Mouse (Mus musculus) heart, adult 2 months (tissue): ENCODE measurements around the gene Lamtor4. TPM values are rescaled to one million over a fixed set of nuclear protein-coding genes. Genes with fewer than 3 reads are reported as not detected.

Source experiments
- DNase-seq, 2 experiments: peaks; one replicate each; pipeline ENCODE4 v3.0.0; 2021
- H3K27ac ChIP-seq: fragments of 200-600 bp; 2 replicates; pipeline ENCODE4 v1.8.1; 2022
- H3K27me3 ChIP-seq: fragments of 200-500 bp; 2 replicates; pipeline ENCODE4 v1.6.1; 2012; ENCODE audit warnings: mild to moderate bottlenecking, low read length, inconsistent platforms, mixed read lengths; ENCODE audit not compliant: control insufficient read depth, insufficient read depth
- H3K36me3 ChIP-seq: fragments of 200-500 bp; 2 replicates; pipeline ENCODE4 v1.6.1; 2012; ENCODE audit warnings: low read length, inconsistent platforms; ENCODE audit not compliant: control insufficient read depth, insufficient read depth
- H3K4me1 ChIP-seq: fragments of 200-500 bp; 2 replicates; pipeline ENCODE4 v1.6.1; 2011; ENCODE audit warnings: low read length; ENCODE audit not compliant: control insufficient read depth, insufficient read depth
- H3K4me3 ChIP-seq: fragments of 200-600 bp; 2 replicates; pipeline ENCODE4 v1.8.1; 2022
- H3K79me2 ChIP-seq: fragments of 200-500 bp; replicated peaks from 2 replicates; pipeline ENCODE4 v1.6.1; 2012; ENCODE audit warnings: mild to moderate bottlenecking, inconsistent platforms, low read length, moderate library complexity, mixed read lengths; ENCODE audit not compliant: control insufficient read depth, insufficient read depth
- H3K9ac ChIP-seq: fragments of 200-500 bp; 2 replicates; pipeline ENCODE4 v1.6.1; 2012; ENCODE audit warnings: low read depth, mild to moderate bottlenecking, control low read depth, inconsistent platforms, low read length, mixed read lengths
- CTCF ChIP-seq: fragments of 200-600 bp; IDR thresholded peaks from 2 replicates; pipeline ENCODE4 v1.8.1; 2022; ENCODE audit warnings: antibody characterized with exemption, mild to moderate bottlenecking, moderate library complexity
- EP300 ChIP-seq: fragments of 200-500 bp; IDR thresholded peaks from 2 replicates; pipeline ENCODE4 v1.6.1; 2011; ENCODE audit warnings: low read depth, low read length, control low read depth; ENCODE audit not compliant: insufficient read depth
- POLR2A ChIP-seq: fragments of 200-500 bp; IDR thresholded peaks from 2 replicates; pipeline ENCODE4 v1.6.1; 2011; ENCODE audit warnings: mild to moderate bottlenecking, low read depth, low read length, control low read depth; ENCODE audit not compliant: insufficient read depth
- WGBS: fragments of 180-500 bp; shearing (Covaris S2); methylation state at CpG from one replicate; pipeline ENCODE4 v1.1.7; 2018; 5-methylcytosine and 5-hydroxymethylcytosine counted together
- intact Hi-C: fragments of 180-260 bp; cut with DNase I; formaldehyde crosslinking; loops from one replicate; pipeline ENCODE4 v1.15.1; 2025
- polyA plus RNA-seq: library from polyadenylated mRNA; depleted of rRNA; stranded (reverse); fragments of >200 nt; gene quantifications from 2 replicates; pipeline ENCODE4 v1.2.3, GENCODE M21; 2012
- total RNA-seq, 2 experiments: library from RNA; stranded (reverse); gene quantifications; 2 replicates each; pipeline ENCODE4 v1.2.3; 2021

Gene Lamtor4
- total and polyA plus RNA-seq, 3 experiments, result 45.5 to 151 (median 54.3) TPM

- no peak overlapping the region for H3K27ac ChIP-seq
These were observed 1.8 kb downstream of the Lamtor4 start for GRCm38 (mm10) chr5:138256966-138257584.

GRCm38 (mm10) chr5:138257585-138257978, 2.3 kb downstream of the Lamtor4 start:
- Histone ChIP-seq H3K36me3 (no peaks in the 10 kb centered on the region), H3K4me1 (peaks cover 3% of the 10 kb centered on the region; the same call in 1 of the 2 replicates), H3K4me3 (no peak overlapping the region), H3K9ac (no peak overlapping the region), H3K79me2 (no peaks in the 10 kb centered on the region), H3K27ac (no peak overlapping the region), H3K27me3 (no peaks in the 10 kb centered on the region)
- intact Hi-C loops, result loop anchor here (5.0 kb wide), 1 partner anchor 65 kb away; the partner anchor contains the start of gene Mblac1
- no peak for DNase-seq
- 80% methylated on average over 4 of the region's 4 CpGs for WGBS
- TF ChIP-seq CTCF (no peak), POLR2A (no peak), EP300 (no peak)

More at GRCm38 (mm10) chr5:138256966-138257584, 1.8 kb downstream of the Lamtor4 start:
- no peak overlapping the region for H3K4me3 ChIP-seq
- DNase-seq, result peak in 1 of 2 experiments; percentile 34
- no peak for TF ChIP-seq POLR2A
- TF ChIP-seq EP300, result no peak
- TF ChIP-seq CTCF, result no peak
- H3K79me2 ChIP-seq, result no peaks in the 10 kb centered on the region
- WGBS, result 83% methylated on average over 10 of the region's 10 CpGs
- H3K27me3 ChIP-seq, result no peaks in the 10 kb centered on the region
- no peaks in the 10 kb centered on the region for H3K36me3 ChIP-seq
- no peak overlapping the region for H3K9ac ChIP-seq
- intact Hi-C loops, result loop anchor here (5.0 kb wide), 1 partner anchor 65 kb away; the partner anchor contains the start of gene Mblac1
- peaks cover 3% of the 10 kb centered on the region; the same call in 1 of the 2 replicates for H3K4me1 ChIP-seq

- TF ChIP-seq POLR2A (no peak), CTCF (no peak), EP300 (no peak)
- Histone ChIP-seq H3K27ac (no peak overlapping the region), H3K4me3 (no peak overlapping the region), H3K79me2 (no peaks in the 10 kb centered on the region), H3K4me1 (peaks cover 5% of the 10 kb centered on the region; the same call in 1 of the 2 replicates), H3K9ac (no peak overlapping the region), H3K27me3 (no peaks in the 10 kb centered on the region), H3K36me3 (no peaks in the 10 kb centered on the region)
- no peak for DNase-seq
- intact Hi-C loops, result loop anchor here (5.0 kb wide), 1 partner anchor 66 kb away; the partner anchor contains the start of gene Mblac1
- WGBS, result 88% methylated on average over 3 of the region's 3 CpGs
These were observed 2.8 kb downstream of the Lamtor4 start for GRCm38 (mm10) chr5:138258078-138258477.

- no peaks in the 10 kb centered on the region for H3K36me3 ChIP-seq
- no peaks in the 10 kb centered on the region for H3K79me2 ChIP-seq
- H3K27ac ChIP-seq, result no peak overlapping the region
- H3K4me3 ChIP-seq, result no peak overlapping the region
- no peak overlapping the region for H3K9ac ChIP-seq
- TF ChIP-seq POLR2A, result no peak
- no peak for TF ChIP-seq CTCF
- no peak for TF ChIP-seq EP300
- DNase-seq, result no peak
- 54% methylated on average over 6 of the region's 6 CpGs for WGBS
- H3K27me3 ChIP-seq, result no peaks in the 10 kb centered on the region
- intact Hi-C loops, result loop anchor here (5.0 kb wide), 1 partner anchor 66 kb away; the partner anchor contains the start of gene Mblac1
- peaks cover 6% of the 10 kb centered on the region; the same call in 1 of the 2 replicates for H3K4me1 ChIP-seq
These were observed 3.3 kb downstream of the Lamtor4 start for GRCm38 (mm10) chr5:138258542-138258941.

- peaks cover 6% of the 10 kb centered on the region; the same call in 1 of the 2 replicates for H3K4me1 ChIP-seq
- TF ChIP-seq POLR2A, result no peak
- no peak for TF ChIP-seq EP300
- TF ChIP-seq CTCF, result no peak
- peak in 1 of 2 experiments; percentile 12 for DNase-seq
- no peak overlapping the region for H3K9ac ChIP-seq
- H3K27me3 ChIP-seq, result no peaks in the 10 kb centered on the region
- 45% methylated on average over 7 of the region's 7 CpGs for WGBS
- no peaks in the 10 kb centered on the region for H3K79me2 ChIP-seq
- H3K27ac ChIP-seq, result no peak overlapping the region
- no peaks in the 10 kb centered on the region for H3K36me3 ChIP-seq
- no peak overlapping the region for H3K4me3 ChIP-seq
- intact Hi-C loops, result loop anchor here (5.0 kb wide), 1 partner anchor 67 kb away; the partner anchor contains the start of gene Mblac1
These were observed 3.7 kb downstream of the Lamtor4 start for GRCm38 (mm10) chr5:138258993-138259392.

GRCm38 (mm10) chr5:138260051-138260450, 4.8 kb downstream of the Lamtor4 start:
- Histone ChIP-seq H3K9ac (no peak overlapping the region), H3K27me3 (no peaks in the 10 kb centered on the region), H3K4me3 (no peak overlapping the region), H3K27ac (no peak overlapping the region), H3K36me3 (no peaks in the 10 kb centered on the region), H3K79me2 (no peaks in the 10 kb centered on the region), H3K4me1 (peaks cover 8% of the 10 kb centered on the region; the same call in 1 of the 2 replicates)
- TF ChIP-seq EP300 (no peak), POLR2A (no peak), CTCF (no peak)
- 72% methylated on average over 10 of the region's 10 CpGs for WGBS
- intact Hi-C loops, result no loop called here
- DNase-seq, result no peak
